9 mouse cellular contexts compared by ENCODE assay signal in genomic region chr5:122265187-122265586, GRCm38 (mm10). TPM values are rescaled to one million over a fixed set of nuclear protein-coding genes. Genes with fewer than 3 reads are reported as not detected.
A peak's percentile ranks its signal among the peaks of the same experiment; 100 is the strongest.
DNase-seq lines count a peak whose midpoint lies in the region; ATAC-seq and TF ChIP-seq lines count a peak whose summit lies in the region.
"Had no signal": no experiment of that assay in that cellular context is flagged by ENCODE, and none has a peak within 500 bp of the region (broad histone marks: within the 10 kb centered on the region; RNA-seq: fewer than 3 reads in every experiment).

No protein-coding gene starts in this region.

- DNase-seq in forebrain, postnatal 0 days: no peak
- no peak for DNase-seq in forebrain, embryonic 11.5 days (ENCODE audit: low spot score)
- DNase-seq in lung, postnatal 0 days (ENCODE audit: low spot score): peak; percentile 52
- DNase-seq in lung, postnatal 10 days: no peak
- peak; percentile 82 for DNase-seq in MEL (ENCODE audit: low read depth, low spot score)
- DNase-seq in liver, embryonic 14.5 days (ENCODE audit: low read depth in 3 of 3, low spot score in 3 of 3): peak in 1 of 3 experiments; percentile 39
- no peak for DNase-seq in frontal cortex, postnatal 25 days (ENCODE audit: low spot score in 2 of 2)
- DNase-seq in right cerebral cortex, postnatal 25 days: no peak
- DNase-seq: cerebellum, adult 18-20 months had no signal

- no peak overlapping the region for H3K4me3 ChIP-seq in forebrain, postnatal 0 days (ENCODE audit: low read depth, low read length)
- no peak overlapping the region for H3K4me3 ChIP-seq in forebrain, embryonic 11.5 days (ENCODE audit: low read depth, low read length)
- no peak overlapping the region for H3K4me3 ChIP-seq in lung, postnatal 0 days (ENCODE audit: low read depth, low read length)
- peak overlapping the region; percentile 47 to 53 for H3K4me3 ChIP-seq in MEL (ENCODE audit: control insufficient read depth in 1 of 2, insufficient read depth in 1 of 2, low read depth in 2 of 2, low read length in 2 of 2)
- no peak overlapping the region for H3K4me3 ChIP-seq in liver, embryonic 14.5 days (ENCODE audit: insufficient read depth in 1 of 2, low read depth in 2 of 2, low read length in 2 of 2)

- WGBS in forebrain, postnatal 0 days: 77% methylated on average over 3 of the region's 3 CpGs
- WGBS in forebrain, embryonic 11.5 days: 74% methylated on average over 3 of the region's 3 CpGs
- 63% methylated on average over 3 of the region's 3 CpGs for WGBS in lung, postnatal 0 days
- 63% methylated on average over 3 of the region's 3 CpGs for WGBS in liver, embryonic 14.5 days (ENCODE audit: insufficient replicate concordance)

- H3K9me3 ChIP-seq in forebrain, postnatal 0 days (ENCODE audit: low read length): no peaks in the 10 kb centered on the region
- no peaks in the 10 kb centered on the region for H3K9me3 ChIP-seq in forebrain, embryonic 11.5 days (ENCODE audit: control insufficient read depth, low read length)
- no peaks in the 10 kb centered on the region for H3K9me3 ChIP-seq in lung, postnatal 0 days (ENCODE audit: low read length)
- no peaks in the 10 kb centered on the region for H3K9me3 ChIP-seq in MEL (replicated peaks; ENCODE audit: insufficient read depth, low read length)
- no peaks in the 10 kb centered on the region for H3K9me3 ChIP-seq in liver, embryonic 14.5 days (ENCODE audit: control insufficient read depth, low read length)

- peak; percentile 37; the same call in 1 of the 2 replicates for TF ChIP-seq CTCF in forebrain, postnatal 0 days (IDR thresholded peaks at IDR 0.05; ENCODE audit: low read depth)
- peak; percentile 59 for TF ChIP-seq CTCF in lung, postnatal 0 days (IDR thresholded peaks at IDR 0.05)
- peak; percentile 46 to 83 (median 53) for TF ChIP-seq CTCF in MEL (IDR thresholded peaks at IDR 0.05 in 2 of 3, conservative IDR thresholded peaks at IDR 0.05 in 1 of 3; ENCODE audit: control insufficient read depth in 1 of 3, insufficient read depth in 1 of 3, low read depth in 2 of 3, low read length in 3 of 3, poor library complexity in 1 of 3, severe bottlenecking in 1 of 3)
- peak; percentile 67 for TF ChIP-seq CTCF in liver, embryonic 14.5 days (IDR thresholded peaks at IDR 0.05; ENCODE audit: low read depth)

- no peak for TF ChIP-seq POLR2A in MEL (IDR thresholded peaks at IDR 0.05; ENCODE audit: control insufficient read depth in 1 of 2, insufficient read depth in 1 of 2, low read depth in 1 of 2, low read length in 2 of 2, poor library complexity in 1 of 2)

- TF ChIP-seq RAD21 in MEL (IDR thresholded peaks at IDR 0.05; ENCODE audit: low read depth, low read length): peak; percentile 69

- no peak overlapping the region for H3K4me2 ChIP-seq in forebrain, postnatal 0 days (ENCODE audit: low read depth)
- H3K4me2 ChIP-seq in forebrain, embryonic 11.5 days (ENCODE audit: low read depth, low read length, severe bottlenecking): no peak overlapping the region
- no peak overlapping the region for H3K4me2 ChIP-seq in lung, postnatal 0 days (replicated peaks; ENCODE audit: low read depth, low read length)
- peak overlapping the region; percentile 69 for H3K4me2 ChIP-seq in liver, embryonic 14.5 days (ENCODE audit: low read depth)

- H3K36me3 ChIP-seq in forebrain, postnatal 0 days (ENCODE audit: insufficient read depth): peaks cover 6% of the 10 kb centered on the region; the same call in 1 of the 2 replicates
- H3K36me3 ChIP-seq in forebrain, embryonic 11.5 days (ENCODE audit: control insufficient read depth, insufficient read depth, low read length): no peaks in the 10 kb centered on the region
- H3K36me3 ChIP-seq in lung, postnatal 0 days (ENCODE audit: insufficient read depth, low read length): no peaks in the 10 kb centered on the region
- peaks cover 0 to 21% of the 10 kb centered on the region in 2 experiments; a peak in 2 of 4 replicates for H3K36me3 ChIP-seq in MEL (ENCODE audit: control insufficient read depth in 1 of 2, insufficient read depth in 2 of 2, low read length in 2 of 2)
- no peaks in the 10 kb centered on the region for H3K36me3 ChIP-seq in liver, embryonic 14.5 days (replicated peaks; ENCODE audit: control insufficient read depth, insufficient read depth, low read depth)

- no peaks in the 10 kb centered on the region for H3K4me1 ChIP-seq in forebrain, postnatal 0 days (ENCODE audit: insufficient read depth)
- peaks cover 4% of the 10 kb centered on the region; the same call in 1 of the 2 replicates for H3K4me1 ChIP-seq in forebrain, embryonic 11.5 days (replicated peaks; ENCODE audit: control insufficient read depth, insufficient read depth, low read length)
- peaks cover 6% of the 10 kb centered on the region; the same call in 1 of the 2 replicates for H3K4me1 ChIP-seq in lung, postnatal 0 days (ENCODE audit: insufficient read depth, low read depth, low read length)
- peaks cover 2 to 20% of the 10 kb centered on the region in 2 experiments; a peak in 3 of 4 replicates for H3K4me1 ChIP-seq in MEL (ENCODE audit: control insufficient read depth in 1 of 2, insufficient read depth in 2 of 2, low read length in 2 of 2)
- H3K4me1 ChIP-seq in liver, embryonic 14.5 days (replicated peaks; ENCODE audit: control insufficient read depth in 2 of 2, insufficient read depth in 2 of 2, low read length in 1 of 2): peaks cover 7 to 16% of the 10 kb centered on the region in 2 experiments

- no peak overlapping the region for H3K27ac ChIP-seq in forebrain, postnatal 0 days (ENCODE audit: low read depth, low read length)
- no peak overlapping the region for H3K27ac ChIP-seq in forebrain, embryonic 11.5 days (ENCODE audit: low read depth, low read length)
- no peak overlapping the region for H3K27ac ChIP-seq in lung, postnatal 0 days (ENCODE audit: low read length)
- H3K27ac ChIP-seq in MEL (ENCODE audit: control insufficient read depth, low read depth, low read length): peak overlapping the region; percentile 48; the same call in 1 of the 2 replicates
- H3K27ac ChIP-seq in liver, embryonic 14.5 days: no peak overlapping the region

- peaks cover 3% of the 10 kb centered on the region; the same call in 1 of the 2 replicates for H3K79me2 ChIP-seq in MEL (ENCODE audit: control insufficient read depth, insufficient read depth, low read length, poor library complexity)

- ATAC-seq in forebrain, postnatal 0 days: no peak
- no peak for ATAC-seq in forebrain, embryonic 11.5 days (replicated peaks; ENCODE audit: low FRiP score)
- ATAC-seq in lung, postnatal 0 days: no peak
- ATAC-seq in liver, embryonic 14.5 days (ENCODE audit: insufficient read depth): no peak

- H3K27me3 ChIP-seq in forebrain, postnatal 0 days (ENCODE audit: insufficient read depth, low read length): no peaks in the 10 kb centered on the region
- no peaks in the 10 kb centered on the region for H3K27me3 ChIP-seq in forebrain, embryonic 11.5 days (ENCODE audit: control insufficient read depth, insufficient read depth, low read length)
- H3K27me3 ChIP-seq in lung, postnatal 0 days (replicated peaks; ENCODE audit: insufficient read depth, low read length): no peaks in the 10 kb centered on the region
- H3K27me3 ChIP-seq in MEL (ENCODE audit: control insufficient read depth in 1 of 2, insufficient read depth in 2 of 2, low read length in 2 of 2): no peaks in the 10 kb centered on the region
- H3K27me3 ChIP-seq in liver, embryonic 14.5 days (ENCODE audit: control insufficient read depth, insufficient read depth, low read length): no peaks in the 10 kb centered on the region

- no peak for TF ChIP-seq EP300 in lung, postnatal 0 days (IDR thresholded peaks at IDR 0.05)
- no peak for TF ChIP-seq EP300 in MEL (IDR thresholded peaks at IDR 0.05; ENCODE audit: low read depth in 1 of 2, low read length in 2 of 2)
- TF ChIP-seq EP300 in liver, embryonic 14.5 days (IDR thresholded peaks at IDR 0.05; ENCODE audit: low read depth): no peak

- H3K9ac ChIP-seq in forebrain, postnatal 0 days: no peak overlapping the region
- H3K9ac ChIP-seq in forebrain, embryonic 11.5 days (ENCODE audit: low read length): no peak overlapping the region
- H3K9ac ChIP-seq in lung, postnatal 0 days (replicated peaks; ENCODE audit: low read depth): no peak overlapping the region
- H3K9ac ChIP-seq in MEL (ENCODE audit: control insufficient read depth, low read depth, low read length, poor library complexity, severe bottlenecking): peak overlapping the region; percentile 46
- no peak overlapping the region for H3K9ac ChIP-seq in liver, embryonic 14.5 days (replicated peaks)

RNA-seq across cellular contexts. Expression of gene Tctn1, which starts 0.9 kb away (rescaled TPM):
- total RNA-seq in forebrain, postnatal 0 days (2014; rRNA removed): 20.3 and 31.2 TPM in 2 replicates
- 2.9 and 4.3 TPM in 2 replicates for polyA plus RNA-seq in forebrain, postnatal 0 days (2015; fragmentation: Nextera tagmentation; extraction: Ambion mirVana)
- 5.2 and 7.5 TPM in 2 replicates for polyA plus RNA-seq in forebrain, embryonic 11.5 days (2014; fragmentation: Nextera tagmentation; extraction: Ambion mirVana)
- 4.5 and 5.1 TPM in 2 replicates for polyA plus RNA-seq in lung, postnatal 0 days (2015; fragmentation: Nextera tagmentation; extraction: Ambion mirVana)
- 2.5 and 3.8 TPM in 2 replicates for total RNA-seq in MEL (2012; rRNA removed)
- polyA plus RNA-seq in MEL (2012; ENCODE audit: insufficient read depth in 1 of 2, insufficient read length in 2 of 2, low read depth in 1 of 2, low replicate concordance in 2 of 2, missing spikeins in 1 of 2): 1 to 10 TPM in 1 of 2 experiments, not detected in 1; 6.0 TPM
- polyA plus RNA-seq in liver, embryonic 14.5 days (2012; rRNA removed): 1.7 and 2.0 TPM in 2 replicates
- 0.50 and 0.58 TPM in 2 replicates for polyA plus RNA-seq in liver, embryonic 14.5 days (2014; fragmentation: Nextera tagmentation; extraction: Ambion mirVana)

RNA-seq across cellular contexts. Expression of gene Pptc7, which starts 19.0 kb away (rescaled TPM):
- 14.8 and 18.3 TPM in 2 replicates for total RNA-seq in forebrain, postnatal 0 days (2014; rRNA removed)
- 4.2 and 6.7 TPM in 2 replicates for polyA plus RNA-seq in forebrain, postnatal 0 days (2015; fragmentation: Nextera tagmentation; extraction: Ambion mirVana)
- polyA plus RNA-seq in forebrain, embryonic 11.5 days (2014; fragmentation: Nextera tagmentation; extraction: Ambion mirVana): 9.1 and 9.8 TPM in 2 replicates
- 12.2 and 12.7 TPM in 2 replicates for polyA plus RNA-seq in lung, postnatal 0 days (2015; fragmentation: Nextera tagmentation; extraction: Ambion mirVana)
- total RNA-seq in MEL (2012; rRNA removed): 16.0 and 17.3 TPM in 2 replicates
- 10 to 100 TPM in 1 of 2 experiments, not detected in 1; 22.3 TPM for polyA plus RNA-seq in MEL (2012; ENCODE audit: insufficient read depth in 1 of 2, insufficient read length in 2 of 2, low read depth in 1 of 2, low replicate concordance in 2 of 2, missing spikeins in 1 of 2)
- polyA plus RNA-seq in liver, embryonic 14.5 days (2012; rRNA removed): 3.5 and 3.6 TPM in 2 replicates
- polyA plus RNA-seq in liver, embryonic 14.5 days (2014; fragmentation: Nextera tagmentation; extraction: Ambion mirVana): 2.7 and 2.9 TPM in 2 replicates

RNA-seq across cellular contexts. Expression of gene Hvcn1, which starts 58.6 kb away (rescaled TPM):
- total RNA-seq in forebrain, postnatal 0 days (2014; rRNA removed): 1.7 and 3.0 TPM in 2 replicates
- 1.2 and 1.6 TPM in 2 replicates for polyA plus RNA-seq in forebrain, postnatal 0 days (2015; fragmentation: Nextera tagmentation; extraction: Ambion mirVana)
- 8.6 and 11.1 TPM in 2 replicates for polyA plus RNA-seq in forebrain, embryonic 11.5 days (2014; fragmentation: Nextera tagmentation; extraction: Ambion mirVana)
- polyA plus RNA-seq in lung, postnatal 0 days (2015; fragmentation: Nextera tagmentation; extraction: Ambion mirVana): 3.7 and 3.9 TPM in 2 replicates
- total RNA-seq in MEL (2012; rRNA removed): 8.4 and 9.1 TPM in 2 replicates
- polyA plus RNA-seq in MEL (2012; ENCODE audit: insufficient read depth in 1 of 2, insufficient read length in 2 of 2, low read depth in 1 of 2, low replicate concordance in 2 of 2, missing spikeins in 1 of 2): 10 to 100 TPM in 1 of 2 experiments, not detected in 1; 13.5 TPM
- 1.2 and 1.3 TPM in 2 replicates for polyA plus RNA-seq in liver, embryonic 14.5 days (2012; rRNA removed)
- polyA plus RNA-seq in liver, embryonic 14.5 days (2014; fragmentation: Nextera tagmentation; extraction: Ambion mirVana): 1.5 and 1.6 TPM in 2 replicates

Comparison
In these comparisons a context has a peak if more than half of its experiments do, and no peak if none do; other contexts are left out.
1. DNase-seq: peak in lung, postnatal 0 days (single experiment) and MEL (single experiment); none in forebrain, postnatal 0 days (single experiment), forebrain, embryonic 11.5 days (single experiment), lung, postnatal 10 days (single experiment), frontal cortex, postnatal 25 days (0 of 2) and right cerebral cortex, postnatal 25 days (single experiment).
2. H3K4me3 ChIP-seq: peak in MEL (2 of 2); none in forebrain, postnatal 0 days (single experiment), forebrain, embryonic 11.5 days (single experiment), lung, postnatal 0 days (single experiment) and liver, embryonic 14.5 days (0 of 2).
3. Peak in every context shown above with its lines, with median percentiles within 50 percentile points of each other: CTCF ChIP-seq.